Mouse (Mus musculus) lung, postnatal 0 days (tissue): ENCODE data around the gene Pabpc4. TPM values are rescaled to one million over a fixed set of nuclear protein-coding genes. Genes with fewer than 3 reads are reported as not detected.
A peak's percentile ranks its signal among the peaks of the same experiment; 100 is the strongest.
"Not testable (repeated sequence)": the region's sequence is repeated elsewhere in the genome, so short reads cannot be mapped to it uniquely, and the experiment has no call there.

ENCODE experiments used
- ATAC-seq: fragments of 200-750 bp; cut with Nextera tagmentation; 2 replicates; pipeline ENCODE4 v1.8.0; 2017; ENCODE audit warnings: moderate library complexity
- DNase-seq: peaks from one replicate; pipeline ENCODE4 v3.0.0-alpha.2; 2016; ENCODE audit warnings: low spot score
- H3K27ac ChIP-seq: fragments of 300-500 bp; sonication (generic); 2 replicates; pipeline ENCODE4 v1.5.1; 2014; ENCODE audit warnings: antibody characterized with exemption, mild to moderate bottlenecking, low read length, mixed read lengths
- H3K27me3 ChIP-seq: fragments of 300-500 bp; sonication (generic); replicated peaks from 2 replicates; pipeline ENCODE4 v1.6.1; 2014; ENCODE audit warnings: low read length, mixed read lengths; ENCODE audit not compliant: insufficient read depth
- H3K36me3 ChIP-seq: fragments of 300-500 bp; sonication (generic); 2 replicates; pipeline ENCODE4 v1.6.1; 2014; ENCODE audit warnings: low read length, mixed read lengths; ENCODE audit not compliant: insufficient read depth
- H3K4me1 ChIP-seq: fragments of 300-500 bp; sonication (generic); 2 replicates; pipeline ENCODE4 v1.6.1; 2014; ENCODE audit warnings: antibody characterized with exemption, low read depth, low read length, mixed read lengths; ENCODE audit not compliant: insufficient read depth
- H3K4me2 ChIP-seq: fragments of 300-500 bp; sonication (generic); replicated peaks from 2 replicates; pipeline ENCODE4 v1.6.1; 2014; ENCODE audit warnings: low read depth, mild to moderate bottlenecking, low read length, moderate library complexity, mixed read lengths
- H3K4me3 ChIP-seq: fragments of 300-500 bp; sonication (generic); 2 replicates; pipeline ENCODE4 v1.5.1; 2014; ENCODE audit warnings: low read depth, low read length
- H3K9ac ChIP-seq: fragments of 300-500 bp; sonication (generic); replicated peaks from 2 replicates; pipeline ENCODE4 v1.6.1; 2014; ENCODE audit warnings: low read depth, mild to moderate bottlenecking
- H3K9me3 ChIP-seq: fragments of 300-500 bp; sonication (generic); 2 replicates; pipeline ENCODE4 v1.6.1; 2016; ENCODE audit warnings: low read length, mixed read lengths
- CTCF ChIP-seq: IDR thresholded peaks from 2 replicates; pipeline ENCODE4 v1.5.1; 2016; ENCODE audit warnings: antibody characterized with exemption, mild to moderate bottlenecking
- EP300 ChIP-seq: IDR thresholded peaks from 2 replicates; pipeline ENCODE4 v1.6.1; 2016; ENCODE audit warnings: antibody characterized with exemption, mild to moderate bottlenecking, control low read depth
- WGBS: fragments of 180-500 bp; shearing (Covaris S2); extraction: QIAGEN DNeasy Blood & Tissue Kit; methylation state at CpG from one replicate; pipeline ENCODE4 v1.1.7; 2014; 5-methylcytosine and 5-hydroxymethylcytosine counted together
- polyA plus RNA-seq: library from polyadenylated mRNA; unstranded; fragments of >200 nt; fragmentation: Nextera tagmentation; extraction: Ambion mirVana; gene quantifications from 2 replicates; pipeline ENCODE4 v1.2.1, GENCODE M21; 2015

The Pabpc4 gene
- polyA plus RNA-seq, 1 experiment from 2014 or later: 11.4 TPM

GRCm38 (mm10) chr4:123284731-123285624, 22.8 kb downstream of the Pabpc4 start:
- Histone ChIP-seq H3K4me3 (no peak overlapping the region), H3K27me3 (no peaks in the 10 kb centered on the region), H3K4me2 (0 out of 2 replicates have a peak overlapping the region, but pooled peaks have one; percentile 57), H3K9ac (no peak overlapping the region), H3K36me3 (no peaks in the 10 kb centered on the region), H3K27ac (no peak overlapping the region), H3K4me1 (peaks cover 13% of the 10 kb centered on the region; the same call in 1 of the 2 replicates), H3K9me3 (no peaks in the 10 kb centered on the region)
- TF ChIP-seq EP300 (no peak), CTCF (no peak)
- 58% methylated on average over 6 of the region's 6 CpGs for WGBS
- ATAC-seq: no peak
- DNase-seq: no peak

- ATAC-seq: no peak
- no peak for DNase-seq
- Histone ChIP-seq H3K4me1 (peaks cover 13% of the 10 kb centered on the region; the same call in 1 of the 2 replicates), H3K9ac (no peak overlapping the region), H3K4me2 (no peak overlapping the region), H3K27me3 (no peaks in the 10 kb centered on the region), H3K27ac (no peak overlapping the region), H3K9me3 (no peaks in the 10 kb centered on the region), H3K4me3 (no peak overlapping the region), H3K36me3 (peaks cover 7% of the 10 kb centered on the region; the same call in 1 of the 2 replicates)
- WGBS: 94% methylated on average over 2 of the region's 2 CpGs
- TF ChIP-seq EP300 (no peak), CTCF (no peak)
Observed at GRCm38 (mm10) chr4:123286790-123287189, 24.6 kb downstream of the Pabpc4 start.

GRCm38 (mm10) chr4:123289038-123289437, 26.9 kb downstream of the Pabpc4 start:
- TF ChIP-seq EP300 (no peak), CTCF (no peak)
- H3K27me3 ChIP-seq: no peaks in the 10 kb centered on the region
- H3K9ac ChIP-seq: no peak overlapping the region
- H3K4me2 ChIP-seq: no peak overlapping the region
- H3K9me3 ChIP-seq: no peaks in the 10 kb centered on the region
- H3K4me1 ChIP-seq: peaks cover 9% of the 10 kb centered on the region; the same call in 1 of the 2 replicates
- WGBS: 91% methylated on average over 12 of the region's 12 CpGs
- no peak for DNase-seq
- ATAC-seq: no peak
- H3K36me3 ChIP-seq: peaks cover 17% of the 10 kb centered on the region; the same call in 1 of the 2 replicates
- no peak overlapping the region for H3K27ac ChIP-seq
- no peak overlapping the region for H3K4me3 ChIP-seq

GRCm38 (mm10) chr4:123292390-123292789, 30.2 kb downstream of the Pabpc4 start:
- Histone ChIP-seq H3K4me2 (no peak overlapping the region), H3K27ac (no peak overlapping the region), H3K9ac (no peak overlapping the region), H3K27me3 (no peaks in the 10 kb centered on the region), H3K9me3 (no peaks in the 10 kb centered on the region), H3K4me1 (no peaks in the 10 kb centered on the region), H3K4me3 (no peak overlapping the region), H3K36me3 (peaks cover 30% of the 10 kb centered on the region; the same call in 1 of the 2 replicates)
- DNase-seq (no peak), ATAC-seq (no peak)
- TF ChIP-seq CTCF (no peak), EP300 (no peak)
- WGBS: 93% methylated on average over 3 of the region's 3 CpGs

- 91% methylated on average over 5 of the region's 7 CpGs for WGBS
- Histone ChIP-seq H3K4me3 (no peak overlapping the region), H3K9ac (no peak overlapping the region), H3K4me1 (no peaks in the 10 kb centered on the region), H3K4me2 (no peak overlapping the region), H3K9me3 (no peaks in the 10 kb centered on the region), H3K27me3 (no peaks in the 10 kb centered on the region), H3K27ac (no peak overlapping the region), H3K36me3 (peaks cover 30% of the 10 kb centered on the region; the same call in 1 of the 2 replicates)
- no peak for ATAC-seq
- TF ChIP-seq CTCF (no peak), EP300 (no peak)
- DNase-seq: no peak
Observed at GRCm38 (mm10) chr4:123292989-123293388, 30.8 kb downstream of the Pabpc4 start.

GRCm38 (mm10) chr4:123293661-123294443, 31.7 kb downstream of the Pabpc4 start:
- H3K9ac ChIP-seq: no peak overlapping the region
- TF ChIP-seq EP300: no peak
- H3K27me3 ChIP-seq: no peaks in the 10 kb centered on the region
- WGBS: 74% methylated on average over 7 of the region's 7 CpGs
- H3K4me3 ChIP-seq: no peak overlapping the region
- no peak overlapping the region for H3K27ac ChIP-seq
- H3K36me3 ChIP-seq: peaks cover 30% of the 10 kb centered on the region; the same call in 1 of the 2 replicates
- H3K9me3 ChIP-seq: no peaks in the 10 kb centered on the region
- DNase-seq (no peak), ATAC-seq (no peak)
- H3K4me2 ChIP-seq: no peak overlapping the region
- no peaks in the 10 kb centered on the region for H3K4me1 ChIP-seq

- WGBS: 86% methylated on average over 15 of the region's 15 CpGs
- ATAC-seq: not testable (repeated sequence)
Observed at GRCm38 (mm10) chr4:123295026-123295425, 32.9 kb downstream of the Pabpc4 start.

More at GRCm38 (mm10) chr4:123295026-123295425, 32.9 kb downstream of the Pabpc4 start:
- H3K4me2 ChIP-seq, H3K4me1 ChIP-seq, H3K9me3 ChIP-seq, H3K27me3 ChIP-seq, H3K9ac ChIP-seq, H3K4me3 ChIP-seq, DNase-seq, H3K27ac ChIP-seq: not testable (repeated sequence)
- H3K36me3 ChIP-seq: peaks cover 30% of the 10 kb centered on the region; the same call in 1 of the 2 replicates
